In genomic region chr13:26324633-26325032, GRCm38 (mm10) we compare ENCODE assay signal across 28 mouse cellular contexts.
DNase-seq lines count a peak whose midpoint lies in the region; ATAC-seq and TF ChIP-seq lines count a peak whose summit lies in the region.
"Had no signal": no experiment of that assay in that cellular context is flagged by ENCODE, and none has a peak within 500 bp of the region (broad histone marks: within the 10 kb centered on the region; RNA-seq: fewer than 3 reads in every experiment).

No protein-coding gene starts in this region.

- no peak overlapping the region for H3K4me2 ChIP-seq in lung, embryonic 14.5 days
- H3K4me2 ChIP-seq in lung, postnatal 0 days (replicated peaks; ENCODE audit: low read depth, low read length) = no peak overlapping the region
- no peak overlapping the region for H3K4me2 ChIP-seq in midbrain, embryonic 15.5 days
- H3K4me2 ChIP-seq: embryonic facial prominence, embryonic 15.5 days; forebrain, embryonic 12.5 days had no signal

- WGBS in lung, embryonic 14.5 days = 46% methylated on average over 6 of the region's 6 CpGs
- 73% methylated on average over 6 of the region's 6 CpGs for WGBS in lung, adult 2 months
- WGBS in lung, postnatal 0 days = 56% methylated on average over 6 of the region's 6 CpGs
- 88% methylated on average over 6 of the region's 6 CpGs for WGBS in midbrain, embryonic 15.5 days

- no peaks in the 10 kb centered on the region for H3K9me3 ChIP-seq in lung, embryonic 14.5 days (ENCODE audit: low read depth, low read length)
- H3K9me3 ChIP-seq in lung, postnatal 0 days (ENCODE audit: low read length) = no peaks in the 10 kb centered on the region
- no peaks in the 10 kb centered on the region for H3K9me3 ChIP-seq in midbrain, embryonic 15.5 days
- H3K9me3 ChIP-seq: embryonic facial prominence, embryonic 13.5 days; embryonic facial prominence, embryonic 15.5 days; forebrain, embryonic 10.5 days; forebrain, embryonic 12.5 days; G1E had no signal

- H3K27me3 ChIP-seq in lung, embryonic 14.5 days (ENCODE audit: insufficient read depth, low read length) = no peaks in the 10 kb centered on the region
- no peaks in the 10 kb centered on the region for H3K27me3 ChIP-seq in lung, postnatal 0 days (replicated peaks; ENCODE audit: insufficient read depth, low read length)
- no peaks in the 10 kb centered on the region for H3K27me3 ChIP-seq in midbrain, embryonic 15.5 days (replicated peaks)
- H3K27me3 ChIP-seq: CH12.LX; embryonic facial prominence, embryonic 13.5 days; embryonic facial prominence, embryonic 15.5 days; forebrain, embryonic 12.5 days; Patski had no signal

- ATAC-seq in lung, embryonic 14.5 days (ENCODE audit: insufficient read depth) = peak; percentile 91
- peak; percentile 86 for ATAC-seq in lung, postnatal 0 days
- no peak for ATAC-seq in midbrain, embryonic 15.5 days (replicated peaks)
- ATAC-seq: activated CD4-positive, CD25-positive, alpha-beta regulatory T cell, adult 4 months; CD4-positive, CD25-positive, alpha-beta regulatory T cell, adult 4 months; forebrain, embryonic 14.5 days; Patski had no signal

- H3K9ac ChIP-seq in lung, embryonic 14.5 days = no peak overlapping the region
- H3K9ac ChIP-seq in lung, postnatal 0 days (replicated peaks; ENCODE audit: low read depth) = no peak overlapping the region
- no peak overlapping the region for H3K9ac ChIP-seq in midbrain, embryonic 15.5 days
- H3K9ac ChIP-seq: embryonic facial prominence, embryonic 13.5 days; embryonic facial prominence, embryonic 15.5 days; forebrain, embryonic 12.5 days had no signal

- no peaks in the 10 kb centered on the region for H3K36me3 ChIP-seq in lung, embryonic 14.5 days (ENCODE audit: insufficient read depth)
- H3K36me3 ChIP-seq in lung, postnatal 0 days (ENCODE audit: insufficient read depth, low read length) = no peaks in the 10 kb centered on the region
- H3K36me3 ChIP-seq in midbrain, embryonic 15.5 days (replicated peaks) = no peaks in the 10 kb centered on the region
- H3K36me3 ChIP-seq: embryonic facial prominence, embryonic 13.5 days; embryonic facial prominence, embryonic 15.5 days; forebrain, embryonic 10.5 days; forebrain, embryonic 12.5 days; G1E had no signal

- no peak overlapping the region for H3K4me3 ChIP-seq in lung, embryonic 14.5 days (ENCODE audit: low read depth, low read length)
- H3K4me3 ChIP-seq in lung, adult 2 months (replicated peaks; ENCODE audit: extremely low read depth, low read depth, low read length) = no peak overlapping the region
- no peak overlapping the region for H3K4me3 ChIP-seq in lung, postnatal 0 days (ENCODE audit: low read depth, low read length)
- no peak overlapping the region for H3K4me3 ChIP-seq in midbrain, embryonic 15.5 days
- H3K4me3 ChIP-seq: embryonic facial prominence, embryonic 13.5 days; embryonic facial prominence, embryonic 15.5 days; erythroblast, embryonic 14.5 days; forebrain, embryonic 10.5 days; forebrain, embryonic 12.5 days had no signal

- no peak for TF ChIP-seq POLR2A in lung, adult 2 months (IDR thresholded peaks at IDR 0.05; ENCODE audit: borderline replicate concordance, extremely low read depth, low read depth, low read length)

- H3K4me1 ChIP-seq in lung, embryonic 14.5 days (ENCODE audit: insufficient read depth) = no peaks in the 10 kb centered on the region; the same call in 1 of the 2 replicates
- no peaks in the 10 kb centered on the region for H3K4me1 ChIP-seq in lung, adult 2 months (ENCODE audit: control insufficient read depth, insufficient read depth, low read length)
- no peaks in the 10 kb centered on the region for H3K4me1 ChIP-seq in lung, postnatal 0 days (ENCODE audit: insufficient read depth, low read depth, low read length)
- no peaks in the 10 kb centered on the region for H3K4me1 ChIP-seq in midbrain, embryonic 15.5 days
- H3K4me1 ChIP-seq: embryonic facial prominence, embryonic 15.5 days; forebrain, embryonic 10.5 days; forebrain, embryonic 12.5 days had no signal

- peak; percentile 93 for DNase-seq in lung, embryonic 14.5 days
- no peak for DNase-seq in lung, adult 2 months
- peak; percentile 79 for DNase-seq in lung, postnatal 0 days (ENCODE audit: low spot score)
- peak; percentile 12 for DNase-seq in lung, postnatal 14 days
- peak; percentile 42 for DNase-seq in lung, postnatal 36 days
- no peak for DNase-seq in cerebellum, adult 11-12 months
- no peak for DNase-seq in kidney, adult 18-20 months
- DNase-seq: adrenal gland, adult 8-10 months; adrenal gland, postnatal 14 days; adrenal gland, postnatal 36 days; B cell, adult 2 months; cerebellum, adult 18-20 months; cerebellum, adult 8-10 months; cerebellum, adult 9-11 months; cerebellum, postnatal 14 days; cerebellum, postnatal 36 days had no signal

- TF ChIP-seq CTCF in lung, embryonic 14.5 days (IDR thresholded peaks at IDR 0.05; ENCODE audit: low read depth) = no peak
- no peak for TF ChIP-seq CTCF in lung, adult 2 months (IDR thresholded peaks at IDR 0.05; ENCODE audit: insufficient read depth, low read length)
- no peak for TF ChIP-seq CTCF in lung, postnatal 0 days (IDR thresholded peaks at IDR 0.05)

- no peak overlapping the region for H3K27ac ChIP-seq in lung, embryonic 14.5 days (ENCODE audit: low read depth)
- no peak overlapping the region for H3K27ac ChIP-seq in lung, postnatal 0 days (ENCODE audit: low read length)
- H3K27ac ChIP-seq in midbrain, embryonic 15.5 days = no peak overlapping the region
- H3K27ac ChIP-seq: embryonic facial prominence, embryonic 13.5 days; embryonic facial prominence, embryonic 15.5 days; forebrain, embryonic 10.5 days; forebrain, embryonic 12.5 days had no signal

- peak; percentile 77 for TF ChIP-seq EP300 in lung, postnatal 0 days (IDR thresholded peaks at IDR 0.05)

Comparison
In these comparisons a context has a peak if more than half of its experiments do, and no peak if none do; other contexts are left out.
1. DNase-seq: peak in lung, embryonic 14.5 days (single experiment), lung, postnatal 0 days (single experiment), lung, postnatal 14 days (single experiment) and lung, postnatal 36 days (single experiment); none in lung, adult 2 months (single experiment), cerebellum, adult 11-12 months (single experiment) and kidney, adult 18-20 months (single experiment).